Mouse (Mus musculus): Measurements from ENCODE around the gene Xpo6.

The Xpo6 gene

GRCm38 (mm10) chr7:126191471-126191870 is 8.8 kb downstream of the Xpo6 start:
- no peak for DNase-seq

GRCm38 (mm10) chr7:126189517-126189916 is 10.8 kb downstream of the Xpo6 start:
- DNase-seq: no peak

GRCm38 (mm10) chr7:126185999-126186398 is 14.3 kb downstream of the Xpo6 start:
- no peak for DNase-seq

- no peak for DNase-seq
Measured at GRCm38 (mm10) chr7:126183583-126183982, 16.7 kb downstream of the Xpo6 start.

GRCm38 (mm10) chr7:126181487-126181886 is 18.8 kb downstream of the Xpo6 start:
- no peak for DNase-seq

- DNase-seq: peak; percentile 68 to 70
Measured at GRCm38 (mm10) chr7:126180956-126181355, 19.3 kb downstream of the Xpo6 start.

GRCm38 (mm10) chr7:126178804-126179203 is 21.5 kb downstream of the Xpo6 start:
- no peak for DNase-seq

GRCm38 (mm10) chr7:126175999-126176398 is 24.3 kb downstream of the Xpo6 start:
- peak; percentile 20 to 33 for DNase-seq

- no peak for DNase-seq
Measured at GRCm38 (mm10) chr7:126175456-126175855, 24.8 kb downstream of the Xpo6 start.

GRCm38 (mm10) chr7:126174863-126175262 is 25.4 kb downstream of the Xpo6 start:
- no peak for DNase-seq

GRCm38 (mm10) chr7:126172001-126172400 is 28.3 kb downstream of the Xpo6 start:
- no peak for DNase-seq

GRCm38 (mm10) chr7:126168584-126168983 is 31.7 kb downstream of the Xpo6 start:
- no peak for DNase-seq

- no peak for DNase-seq
Measured at GRCm38 (mm10) chr7:126167426-126167825, 32.9 kb downstream of the Xpo6 start.

- no peak for DNase-seq
Measured at GRCm38 (mm10) chr7:126166571-126166970, 33.7 kb downstream of the Xpo6 start.

- no peak for DNase-seq
Measured at GRCm38 (mm10) chr7:126158238-126158637, 42.1 kb downstream of the Xpo6 start.

- DNase-seq: peak; percentile 16 to 26
Measured at GRCm38 (mm10) chr7:126155746-126156145, 44.6 kb downstream of the Xpo6 start.

- no peak for DNase-seq
Measured at GRCm38 (mm10) chr7:126154731-126155130, 45.6 kb downstream of the Xpo6 start.

- DNase-seq: no peak
Measured at GRCm38 (mm10) chr7:126152324-126152723, 48.0 kb downstream of the Xpo6 start.

GRCm38 (mm10) chr7:126146156-126146555 is 54.1 kb downstream of the Xpo6 start:
- DNase-seq: no peak

- DNase-seq: no peak
Measured at GRCm38 (mm10) chr7:126144364-126144763, 55.9 kb downstream of the Xpo6 start.

GRCm38 (mm10) chr7:126137850-126138249 is 62.5 kb downstream of the Xpo6 start:
- DNase-seq: no peak

GRCm38 (mm10) chr7:126135391-126135790 is 64.9 kb downstream of the Xpo6 start:
- DNase-seq: peak in 1 of 2 experiments; percentile 28

- peak; percentile 61 to 62 for DNase-seq
Measured at GRCm38 (mm10) chr7:126134634-126135321, 65.5 kb downstream of the Xpo6 start.

GRCm38 (mm10) chr7:126127673-126128072 is 72.6 kb downstream of the Xpo6 start:
- no peak for DNase-seq

- DNase-seq: no peak
Measured at GRCm38 (mm10) chr7:126126502-126126901, 73.8 kb downstream of the Xpo6 start.

All from B cell, adult 2 months (primary cell).